Mouse (Mus musculus): ENCODE results near the gene Cdkl2. TPM values are rescaled to one million over a fixed set of nuclear protein-coding genes. Genes with fewer than 3 reads are reported as not detected.

Gene Cdkl2
- polyA plus RNA-seq, 1 experiment = 2.8 TPM

DNA sequence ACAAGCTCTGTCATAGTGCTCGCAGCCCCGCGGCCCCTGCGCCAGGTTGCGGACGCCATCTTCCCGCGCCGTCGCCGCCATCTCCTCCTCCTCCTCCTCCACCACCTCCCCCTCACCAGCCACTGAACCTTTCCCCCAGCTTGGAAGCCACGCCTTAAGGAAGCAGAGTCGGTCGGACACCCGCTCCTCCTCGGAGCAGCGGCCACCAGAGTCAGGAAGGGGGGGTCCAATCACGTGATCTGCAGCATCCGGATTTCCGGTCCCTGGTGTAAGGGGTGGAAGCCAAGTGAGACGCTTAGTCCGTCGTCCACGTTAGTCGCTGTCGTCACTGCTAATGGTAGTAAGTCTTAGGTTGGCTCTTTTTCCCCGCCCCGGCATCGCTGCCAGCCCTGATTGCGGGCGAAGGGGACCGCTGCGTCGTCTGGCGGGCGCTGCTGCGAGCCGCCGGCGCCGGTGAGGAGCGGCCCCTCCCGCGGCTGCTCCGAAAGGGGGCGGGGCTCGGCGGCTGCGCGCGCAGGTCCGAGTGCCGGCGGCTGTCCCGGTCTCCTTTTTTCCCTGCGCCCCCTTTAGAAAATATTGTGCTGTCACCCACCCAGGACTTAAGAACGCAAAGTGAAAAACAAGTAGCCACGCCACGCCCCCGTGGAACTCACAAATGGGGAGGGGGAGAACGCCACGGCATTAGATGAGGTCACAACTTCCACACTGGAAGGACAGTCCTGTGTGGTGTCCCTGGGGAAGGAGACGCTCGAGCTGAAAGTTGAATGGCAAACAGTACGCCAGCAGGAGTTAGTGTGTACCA lies 80.8 kb downstream of the Cdkl2 start, which contains the start of gene Rchy1:
TSS of gene Rchy1 (minus strand) at position 430 of the 802 bp plus-strand sequence.
- Histone ChIP-seq H3K27me3 (replicated peaks; ENCODE audit: control insufficient read depth, insufficient read depth, low read length) (no peaks in the 10 kb centered on the region), H3K4me1 (ENCODE audit: control insufficient read depth, insufficient read depth, low read length) (peaks cover 8% of the 10 kb centered on the region), H3K36me3 (ENCODE audit: control insufficient read depth, insufficient read depth, low read length) (no peaks in the 10 kb centered on the region; the same call in none of the 2 replicates), H3K27ac (ENCODE audit: insufficient read depth, low read depth, low read length) (peak within 1 kb of the TSS; percentile 92), H3K4me3 (ENCODE audit: insufficient read depth, low read depth, low read length) (peak within 1 kb of the TSS; percentile 65)
- under 1% methylated on average over 65 of the region's 65 CpGs for WGBS
- peak; percentile 99 for DNase-seq
- TF ChIP-seq POLR2A (IDR thresholded peaks at IDR 0.05; ENCODE audit: low read depth, low read length) (peak; percentile 66), CTCF (conservative IDR thresholded peaks at IDR 0.05; ENCODE audit: insufficient read depth, insufficient read length, low read depth, low read length) (no peak)

DNA sequence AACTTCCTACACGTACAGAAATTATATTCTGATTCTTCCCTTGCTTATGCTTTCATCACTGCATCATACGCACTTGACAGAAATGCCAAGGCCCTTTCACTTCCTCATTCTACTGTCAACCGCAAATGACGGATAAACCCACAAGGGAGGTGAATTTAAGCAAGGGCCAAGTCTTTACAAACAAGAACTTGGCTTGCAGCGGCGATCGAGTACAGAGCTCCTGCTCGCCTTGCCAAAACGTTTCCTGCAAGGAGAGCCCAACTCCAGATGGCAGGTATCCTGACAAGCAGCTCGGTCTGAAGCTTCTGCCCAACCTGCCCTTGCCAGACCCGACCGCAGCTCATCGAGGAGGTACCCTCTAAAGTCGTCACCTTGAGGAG lies 81.4 kb downstream of the Cdkl2 start:
- H3K4me3 ChIP-seq (ENCODE audit: insufficient read depth, low read depth, low read length) = peak overlapping the region; percentile 65
- peak overlapping the region; percentile 92 for H3K27ac ChIP-seq (ENCODE audit: insufficient read depth, low read depth, low read length)
- peaks cover 8% of the 10 kb centered on the region for H3K4me1 ChIP-seq (ENCODE audit: control insufficient read depth, insufficient read depth, low read length)
- WGBS = 0% methylated on average over 14 of the region's 14 CpGs
- TF ChIP-seq POLR2A (IDR thresholded peaks at IDR 0.05; ENCODE audit: low read depth, low read length) (no peak), CTCF (conservative IDR thresholded peaks at IDR 0.05; ENCODE audit: insufficient read depth, insufficient read length, low read depth, low read length) (no peak)
- no peaks in the 10 kb centered on the region for H3K27me3 ChIP-seq (replicated peaks; ENCODE audit: control insufficient read depth, insufficient read depth, low read length)
- DNase-seq = no peak
- H3K36me3 ChIP-seq (ENCODE audit: control insufficient read depth, insufficient read depth, low read length) = peaks cover 1% of the 10 kb centered on the region

DNA sequence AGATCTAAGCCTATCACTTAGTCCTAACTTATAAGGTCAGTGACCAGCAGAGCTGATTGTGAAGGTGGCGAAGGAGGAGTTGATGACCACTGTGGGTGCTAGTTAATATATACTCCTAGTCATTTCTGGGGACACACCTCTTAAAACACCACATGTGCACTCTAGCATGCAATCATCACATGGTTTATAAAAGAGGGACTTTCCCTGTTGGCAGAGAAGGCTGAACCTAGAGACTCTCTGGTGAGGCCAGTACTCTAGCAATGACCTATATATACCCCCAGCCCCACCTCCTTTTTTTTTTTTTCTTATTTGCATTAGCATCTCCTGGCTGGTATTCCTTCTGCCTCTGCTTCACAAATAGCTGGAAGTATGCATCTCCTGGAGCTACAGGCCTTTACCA lies 82.3 kb downstream of the Cdkl2 start:
- Histone ChIP-seq H3K27ac (ENCODE audit: insufficient read depth, low read depth, low read length) (no peak overlapping the region), H3K4me1 (ENCODE audit: control insufficient read depth, insufficient read depth, low read length) (peaks cover 8% of the 10 kb centered on the region), H3K4me3 (ENCODE audit: insufficient read depth, low read depth, low read length) (0 out of 2 replicates have a peak overlapping the region, but pooled peaks have one; percentile 7), H3K36me3 (ENCODE audit: control insufficient read depth, insufficient read depth, low read length) (peaks cover 1% of the 10 kb centered on the region; the same call in 1 of the 2 replicates), H3K27me3 (replicated peaks; ENCODE audit: control insufficient read depth, insufficient read depth, low read length) (no peaks in the 10 kb centered on the region)
- peak; percentile 77 for DNase-seq
- TF ChIP-seq POLR2A (IDR thresholded peaks at IDR 0.05; ENCODE audit: low read depth, low read length) = no peak
- no peak for TF ChIP-seq CTCF (conservative IDR thresholded peaks at IDR 0.05; ENCODE audit: insufficient read depth, insufficient read length, low read depth, low read length)
- WGBS = 33% methylated on average over 1 of the region's 1 CpGs

DNA sequence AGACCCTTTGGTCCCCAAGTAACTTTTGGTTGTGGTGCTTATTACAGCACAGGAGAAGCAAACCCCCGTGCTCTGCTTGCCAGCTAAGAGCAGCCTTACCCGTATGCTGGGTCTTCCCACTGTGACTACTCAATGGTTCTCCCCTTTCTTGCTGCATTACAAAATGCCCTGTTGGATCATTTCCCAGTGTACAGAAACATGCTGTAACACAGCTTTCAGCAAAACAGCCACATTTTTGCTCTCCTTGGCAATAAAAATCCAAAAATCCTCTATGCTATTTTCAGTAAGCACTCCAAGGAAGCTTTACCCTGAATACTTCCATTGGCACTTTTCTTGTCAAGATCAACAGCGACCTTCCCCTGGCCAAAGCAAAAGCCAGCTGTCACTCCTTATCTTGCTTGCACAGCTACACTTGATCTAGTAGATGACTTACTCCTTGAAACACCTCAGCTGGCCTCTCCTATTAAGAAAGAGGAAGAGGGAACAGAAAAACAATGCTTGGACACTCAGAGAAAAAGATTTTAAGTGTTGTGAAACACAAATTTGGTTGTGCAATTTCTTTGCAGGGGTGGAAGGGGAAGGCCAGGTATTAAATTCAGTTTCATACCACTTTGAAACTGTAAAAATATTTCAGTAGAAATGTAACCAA lies 83.0 kb downstream of the Cdkl2 start:
- Histone ChIP-seq H3K27me3 (replicated peaks; ENCODE audit: control insufficient read depth, insufficient read depth, low read length) (no peaks in the 10 kb centered on the region), H3K36me3 (ENCODE audit: control insufficient read depth, insufficient read depth, low read length) (peaks cover 3% of the 10 kb centered on the region; the same call in 1 of the 2 replicates), H3K4me1 (ENCODE audit: control insufficient read depth, insufficient read depth, low read length) (peaks cover 8% of the 10 kb centered on the region), H3K4me3 (ENCODE audit: insufficient read depth, low read depth, low read length) (no peak overlapping the region), H3K27ac (ENCODE audit: insufficient read depth, low read depth, low read length) (0 out of 2 replicates have a peak overlapping the region, but pooled peaks have one; percentile 42)
- WGBS = 35% methylated on average over 3 of the region's 3 CpGs
- DNase-seq = peak; percentile 3
- TF ChIP-seq CTCF (conservative IDR thresholded peaks at IDR 0.05; ENCODE audit: insufficient read depth, insufficient read length, low read depth, low read length) (no peak), POLR2A (IDR thresholded peaks at IDR 0.05; ENCODE audit: low read depth, low read length) (no peak)

DNA sequence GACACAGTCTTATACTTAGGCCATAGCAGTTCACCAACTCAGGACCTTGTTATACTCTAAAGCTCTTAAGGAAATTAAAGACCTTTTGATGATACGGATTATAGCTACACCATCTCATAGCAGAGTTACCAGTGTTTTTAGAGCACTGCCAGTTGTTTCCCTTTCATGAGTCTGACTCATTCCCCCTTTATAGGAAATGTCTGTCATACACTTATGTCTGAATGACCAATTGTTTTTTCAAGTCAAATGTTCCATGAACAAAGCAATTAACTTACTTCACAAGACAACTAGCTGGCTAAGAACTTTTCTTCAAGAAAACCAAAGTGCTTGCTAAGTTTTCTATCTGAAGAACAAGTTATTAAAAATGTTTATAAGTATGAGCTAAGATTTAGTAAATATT lies 83.7 kb downstream of the Cdkl2 start:
- WGBS = 79% methylated on average over 1 of the region's 1 CpGs
- no peaks in the 10 kb centered on the region for H3K27me3 ChIP-seq (replicated peaks; ENCODE audit: control insufficient read depth, insufficient read depth, low read length)
- H3K36me3 ChIP-seq (ENCODE audit: control insufficient read depth, insufficient read depth, low read length) = peaks cover 4% of the 10 kb centered on the region; the same call in 1 of the 2 replicates

DNA sequence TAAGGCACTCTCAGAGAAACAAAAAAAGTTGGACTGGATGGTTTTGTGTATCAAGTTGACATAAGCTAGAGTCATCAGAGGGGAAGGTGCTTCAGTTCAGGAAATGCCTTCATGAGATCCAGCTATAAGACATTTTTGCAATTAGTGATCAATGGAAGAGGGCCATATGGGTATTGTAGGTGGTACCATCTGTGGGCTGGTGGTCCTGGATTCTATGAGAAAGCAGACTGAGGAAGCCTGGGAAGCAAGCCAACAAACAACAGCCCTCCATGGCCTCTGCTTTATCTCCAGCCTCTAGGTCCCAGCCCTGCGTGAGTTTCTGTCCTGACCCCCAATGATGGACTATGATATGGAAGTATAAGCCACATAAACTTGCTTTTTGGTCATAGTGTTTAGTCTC lies 84.6 kb downstream of the Cdkl2 start:
- H3K4me1 ChIP-seq (ENCODE audit: control insufficient read depth, insufficient read depth, low read length) = peaks cover 8% of the 10 kb centered on the region
- TF ChIP-seq POLR2A (IDR thresholded peaks at IDR 0.05; ENCODE audit: low read depth, low read length) (no peak), CTCF (conservative IDR thresholded peaks at IDR 0.05; ENCODE audit: insufficient read depth, insufficient read length, low read depth, low read length) (no peak)
- H3K36me3 ChIP-seq (ENCODE audit: control insufficient read depth, insufficient read depth, low read length) = peaks cover 4% of the 10 kb centered on the region; the same call in 1 of the 2 replicates
- H3K27me3 ChIP-seq (replicated peaks; ENCODE audit: control insufficient read depth, insufficient read depth, low read length) = no peaks in the 10 kb centered on the region
- no peak overlapping the region for H3K27ac ChIP-seq (ENCODE audit: insufficient read depth, low read depth, low read length)
- WGBS = 92% methylated on average over 1 of the region's 1 CpGs
- no peak for DNase-seq
- H3K4me3 ChIP-seq (ENCODE audit: insufficient read depth, low read depth, low read length) = no peak overlapping the region

More for the DNA sequence above, 83.7 kb downstream of the Cdkl2 start:
- TF ChIP-seq POLR2A (IDR thresholded peaks at IDR 0.05; ENCODE audit: low read depth, low read length) (no peak), CTCF (conservative IDR thresholded peaks at IDR 0.05; ENCODE audit: insufficient read depth, insufficient read length, low read depth, low read length) (no peak)
- DNase-seq = no peak
- H3K27ac ChIP-seq (ENCODE audit: insufficient read depth, low read depth, low read length) = no peak overlapping the region
- H3K4me3 ChIP-seq (ENCODE audit: insufficient read depth, low read depth, low read length) = no peak overlapping the region
- H3K4me1 ChIP-seq (ENCODE audit: control insufficient read depth, insufficient read depth, low read length) = peaks cover 8% of the 10 kb centered on the region

Data from kidney, adult 2 months (tissue).